Mouse (Mus musculus) forebrain, embryonic 14.5 days (tissue): Measurements from ENCODE around the gene Eif3a. TPM values are rescaled to one million over a fixed set of nuclear protein-coding genes. Genes with fewer than 3 reads are reported as not detected.

Experiments
- ATAC-seq: fragments of 200-750 bp; cut with Nextera tagmentation; 2 replicates; pipeline ENCODE4 v1.8.0; 2017; ENCODE audit warnings: mild to moderate bottlenecking, moderate library complexity
- DNase-seq: peaks from one replicate; pipeline ENCODE4 v3.0.0-alpha.2; 2015; ENCODE audit warnings: low spot score
- H3K27ac ChIP-seq: fragments of 300-500 bp; sonication (generic); 2 replicates; pipeline ENCODE4 v1.5.1; 2014; ENCODE audit warnings: low read depth, mild to moderate bottlenecking, control low read depth, low read length, moderate library complexity
- H3K27me3 ChIP-seq: fragments of 300-500 bp; sonication (generic); replicated peaks from 2 replicates; pipeline ENCODE4 v1.6.1; 2014; ENCODE audit warnings: low read length, control low read depth, mixed read lengths; ENCODE audit not compliant: control insufficient read depth, insufficient read depth
- H3K36me3 ChIP-seq: fragments of 300-500 bp; sonication (generic); 2 replicates; pipeline ENCODE4 v1.6.1; 2014; ENCODE audit warnings: low read length, control low read depth; ENCODE audit not compliant: control insufficient read depth, insufficient read depth
- H3K4me1 ChIP-seq: fragments of 300-500 bp; sonication (generic); 2 replicates; pipeline ENCODE4 v1.6.1; 2014; ENCODE audit warnings: antibody characterized with exemption, low read length, control low read depth; ENCODE audit not compliant: control insufficient read depth, insufficient read depth
- H3K4me2 ChIP-seq: fragments of 300-500 bp; sonication (generic); 2 replicates; pipeline ENCODE4 v1.6.1; 2014; ENCODE audit warnings: mild to moderate bottlenecking, control low read depth, low read length
- H3K4me3 ChIP-seq: fragments of 300-500 bp; sonication (generic); 2 replicates; pipeline ENCODE4 v1.5.1; 2014; ENCODE audit warnings: low read depth, low read length, control low read depth
- H3K9ac ChIP-seq: fragments of 300-500 bp; sonication (generic); 2 replicates; pipeline ENCODE4 v1.6.1; 2014; ENCODE audit warnings: mild to moderate bottlenecking, low read length, control low read depth, moderate library complexity
- H3K9me3 ChIP-seq: fragments of 300-500 bp; sonication (generic); replicated peaks from 2 replicates; pipeline ENCODE4 v1.6.1; 2016; ENCODE audit warnings: low read length, control low read depth, mixed read lengths; ENCODE audit not compliant: control insufficient read depth
- WGBS: fragments of 180-500 bp; shearing (Covaris S2); extraction: QIAGEN DNeasy Blood & Tissue Kit; methylation state at CpG from one replicate; pipeline ENCODE4 v1.1.7; 2014; 5-methylcytosine and 5-hydroxymethylcytosine counted together
- polyA plus RNA-seq: library from polyadenylated mRNA; unstranded; fragments of >200 nt; fragmentation: Nextera tagmentation; extraction: Ambion mirVana; gene quantifications from 2 replicates; pipeline ENCODE4 v1.2.1, GENCODE M21; 2014

The Eif3a gene
- polyA plus RNA-seq, 1 experiment from 2014 or later = 107 TPM

GRCm38 (mm10) chr19:60799867-60800569, 9.6 kb upstream of the Eif3a start:
- no peak for DNase-seq
- no peaks in the 10 kb centered on the region for H3K36me3 ChIP-seq
- H3K4me2 ChIP-seq = no peak overlapping the region
- no peaks in the 10 kb centered on the region for H3K4me1 ChIP-seq
- 82% methylated on average over 7 of the region's 7 CpGs for WGBS
- H3K27me3 ChIP-seq = no peaks in the 10 kb centered on the region
- no peak for ATAC-seq
- no peaks in the 10 kb centered on the region for H3K9me3 ChIP-seq
- no peak overlapping the region for H3K4me3 ChIP-seq
- no peak overlapping the region for H3K27ac ChIP-seq
- no peak overlapping the region for H3K9ac ChIP-seq

DNA sequence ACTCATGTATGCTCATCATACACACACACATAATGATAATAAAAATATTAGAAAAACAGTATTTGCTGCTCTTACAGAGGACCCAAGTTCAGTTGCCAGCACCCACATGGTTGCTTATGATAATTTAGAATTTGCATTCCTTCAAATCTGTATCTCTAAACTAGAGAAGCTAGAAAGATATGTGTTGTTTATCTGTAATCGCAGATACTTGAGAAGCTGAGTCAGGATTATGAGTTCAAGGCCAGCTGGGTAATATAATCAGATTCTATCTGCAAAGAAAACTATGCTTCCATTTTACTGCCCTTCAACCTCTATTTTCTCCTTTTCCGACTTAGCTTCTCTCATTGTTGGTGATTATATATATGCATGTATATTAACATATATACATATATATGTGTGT, 7.0 kb upstream of the Eif3a start:
- no peak for DNase-seq
- H3K27ac ChIP-seq = no peak overlapping the region
- H3K36me3 ChIP-seq = no peaks in the 10 kb centered on the region
- no peak for ATAC-seq
- WGBS = 90% methylated on average over 2 of the region's 2 CpGs
- no peaks in the 10 kb centered on the region for H3K9me3 ChIP-seq
- H3K4me1 ChIP-seq = no peaks in the 10 kb centered on the region
- H3K4me2 ChIP-seq = no peak overlapping the region
- no peak overlapping the region for H3K4me3 ChIP-seq
- no peaks in the 10 kb centered on the region for H3K27me3 ChIP-seq
- H3K9ac ChIP-seq = no peak overlapping the region

DNA sequence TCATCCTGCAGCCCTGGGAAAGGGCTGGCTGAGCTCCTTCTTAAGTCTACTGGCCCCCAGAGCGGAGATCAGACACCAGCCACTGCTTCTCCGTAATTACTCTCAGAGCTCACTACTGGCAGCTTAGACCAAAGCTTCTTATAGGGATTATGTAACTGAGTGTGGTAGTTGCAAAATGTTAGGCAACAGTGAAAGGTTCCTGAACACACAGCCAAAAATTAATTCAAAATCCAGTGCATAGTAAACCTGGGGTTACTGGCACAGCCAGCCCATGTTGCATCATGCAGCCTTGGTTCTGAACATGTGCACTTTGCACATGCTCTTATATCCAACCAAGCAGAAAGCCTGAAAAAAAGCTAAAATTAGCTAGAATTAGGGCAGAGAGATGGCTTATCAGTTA, 4.8 kb upstream of the Eif3a start:
- no peak overlapping the region for H3K9ac ChIP-seq
- no peak overlapping the region for H3K27ac ChIP-seq
- peaks cover 3% of the 10 kb centered on the region; the same call in 1 of the 2 replicates for H3K4me1 ChIP-seq
- H3K4me2 ChIP-seq = no peak overlapping the region
- no peaks in the 10 kb centered on the region for H3K27me3 ChIP-seq
- H3K36me3 ChIP-seq = no peaks in the 10 kb centered on the region
- 85% methylated on average over 2 of the region's 2 CpGs for WGBS
- H3K9me3 ChIP-seq = no peaks in the 10 kb centered on the region
- ATAC-seq (no peak), DNase-seq (no peak)
- no peak overlapping the region for H3K4me3 ChIP-seq

- no peak overlapping the region for H3K9ac ChIP-seq
- no peak overlapping the region for H3K4me3 ChIP-seq
- peaks cover 8% of the 10 kb centered on the region; the same call in 1 of the 2 replicates for H3K4me1 ChIP-seq
- no peaks in the 10 kb centered on the region for H3K36me3 ChIP-seq
- ATAC-seq (no peak), DNase-seq (no peak)
- H3K27ac ChIP-seq = no peak overlapping the region
- no peaks in the 10 kb centered on the region for H3K9me3 ChIP-seq
- no peaks in the 10 kb centered on the region for H3K27me3 ChIP-seq
- WGBS = 90% methylated on average over 2 of the region's 2 CpGs
- no peak overlapping the region for H3K4me2 ChIP-seq
Measured at GRCm38 (mm10) chr19:60793170-60793707, 2.8 kb upstream of the Eif3a start.

DNA sequence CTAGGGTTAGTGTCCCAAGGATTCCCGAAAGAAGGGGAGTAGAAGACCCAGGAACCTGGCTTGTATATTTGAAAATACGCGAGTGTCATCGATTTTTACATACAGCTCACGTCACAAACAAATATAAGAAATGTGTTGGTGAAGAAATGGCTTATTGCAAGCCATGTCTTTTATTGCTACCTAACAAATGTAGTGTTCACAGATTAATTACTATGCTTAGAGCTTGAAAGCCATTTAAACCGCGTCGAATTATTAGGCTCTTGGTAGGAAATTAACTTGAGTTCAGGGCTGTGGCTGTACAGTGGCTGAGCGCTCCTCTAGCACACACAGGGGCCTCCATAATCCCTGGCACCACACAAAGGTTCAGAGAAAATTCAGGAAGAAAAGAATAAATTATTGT, 706 bp upstream of the Eif3a start:
- WGBS = 15% methylated on average over 9 of the region's 9 CpGs
- 0 out of 2 replicates have a peak, but pooled peaks have one; percentile 4 for ATAC-seq
- no peaks in the 10 kb centered on the region for H3K9me3 ChIP-seq

GRCm38 (mm10) chr19:60789919-60790506, 445 bp downstream of the Eif3a start:
- Histone ChIP-seq H3K4me1 (peaks cover 9% of the 10 kb centered on the region; the same call in 1 of the 2 replicates), H3K27ac (peak overlapping the region; percentile 96), H3K9ac (peak overlapping the region; percentile 99), H3K36me3 (no peaks in the 10 kb centered on the region), H3K4me2 (peak overlapping the region; percentile 85), H3K27me3 (no peaks in the 10 kb centered on the region), H3K9me3 (no peaks in the 10 kb centered on the region), H3K4me3 (peak overlapping the region; percentile 99)
- DNase-seq = peak; percentile 45
- peak; percentile 77 for ATAC-seq
- WGBS = under 1% methylated on average over 60 of the region's 60 CpGs

More for the DNA sequence above, 706 bp upstream of the Eif3a start:
- peaks cover 9% of the 10 kb centered on the region; the same call in 1 of the 2 replicates for H3K4me1 ChIP-seq
- H3K4me3 ChIP-seq = peak overlapping the region; percentile 99
- H3K9ac ChIP-seq = peak overlapping the region; percentile 99
- H3K27me3 ChIP-seq = no peaks in the 10 kb centered on the region
- peak overlapping the region; percentile 85 for H3K4me2 ChIP-seq
- no peak for DNase-seq
- H3K36me3 ChIP-seq = no peaks in the 10 kb centered on the region
- peak overlapping the region; percentile 96 for H3K27ac ChIP-seq

- Histone ChIP-seq H3K36me3 (no peaks in the 10 kb centered on the region), H3K27me3 (no peaks in the 10 kb centered on the region), H3K27ac (0 out of 2 replicates have a peak overlapping the region, but pooled peaks have one; percentile 96), H3K9ac (peak overlapping the region; percentile 99), H3K4me1 (peaks cover 9% of the 10 kb centered on the region; the same call in 1 of the 2 replicates), H3K4me3 (peak overlapping the region; percentile 99), H3K4me2 (peak overlapping the region; percentile 85), H3K9me3 (no peaks in the 10 kb centered on the region)
- DNase-seq (no peak), ATAC-seq (no peak)
- WGBS = 1% methylated on average over 7 of the region's 7 CpGs
Measured at GRCm38 (mm10) chr19:60789452-60789851, 1.0 kb downstream of the Eif3a start.

- Histone ChIP-seq H3K27ac (no peak overlapping the region), H3K4me1 (peaks cover 9% of the 10 kb centered on the region; the same call in 1 of the 2 replicates), H3K9ac (peak overlapping the region; percentile 48; the same call in 1 of the 2 replicates), H3K9me3 (no peaks in the 10 kb centered on the region), H3K27me3 (no peaks in the 10 kb centered on the region), H3K4me2 (peak overlapping the region; percentile 85), H3K4me3 (peak overlapping the region; percentile 99), H3K36me3 (no peaks in the 10 kb centered on the region)
- DNase-seq (no peak), ATAC-seq (no peak)
- 47% methylated on average over 6 of the region's 6 CpGs for WGBS
Measured at GRCm38 (mm10) chr19:60788214-60788960, 2.1 kb downstream of the Eif3a start.
